ENCODE assay signal across 8 mouse cellular contexts in the genomic region with DNA sequence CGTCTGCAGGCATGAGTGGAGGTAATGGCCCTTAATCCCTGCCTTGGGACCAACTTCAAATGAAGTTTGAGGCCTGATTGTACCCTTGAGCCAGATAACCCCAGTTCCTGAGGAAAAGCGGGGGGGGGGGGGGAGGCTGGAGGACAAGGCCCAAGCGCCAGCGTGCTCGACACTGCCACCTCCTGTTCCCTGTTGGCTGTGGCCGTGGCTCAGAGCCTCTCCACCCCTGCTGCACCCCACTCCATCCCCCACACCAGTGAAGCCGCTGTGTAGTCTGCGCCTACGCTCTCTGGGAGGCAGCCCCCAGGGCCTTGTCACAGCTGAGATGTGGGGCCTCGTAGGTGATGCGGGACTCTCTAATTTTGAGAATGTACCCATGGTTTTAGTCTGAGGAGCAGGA. TPM values are rescaled to one million over a fixed set of nuclear protein-coding genes. Genes with fewer than 3 reads are reported as not detected.
A peak's percentile ranks its signal among the peaks of the same experiment; 100 is the strongest.
DNase-seq lines count a peak whose midpoint lies in the region; ATAC-seq and TF ChIP-seq lines count a peak whose summit lies in the region.

No protein-coding gene starts in this region.

- H3K4me1 ChIP-seq in CH12.LX (ENCODE audit: control insufficient read depth in 1 of 2, insufficient read depth in 2 of 2): peaks cover 2 to 35% of the 10 kb centered on the region in 2 experiments; a peak in 3 of 4 replicates
- peaks cover 12% of the 10 kb centered on the region for H3K4me1 ChIP-seq in forebrain, embryonic 16.5 days (replicated peaks; ENCODE audit: control insufficient read depth, insufficient read depth, low read length)
- no peaks in the 10 kb centered on the region for H3K4me1 ChIP-seq in lung, postnatal 0 days (ENCODE audit: insufficient read depth, low read depth, low read length)

- intact Hi-C loops in heart, postnatal 36 days (cut with DNase I): loop anchor here (5.0 kb wide), 3 partner anchors 94 to 301 kb away; no protein-coding TSS in a partner anchor

- in situ Hi-C loops in CH12.LX (cut with MboI; ENCODE audit: low pct_ligation_motif_present, low pct_unique_long_range_greater_than_20kb, low sequenced_read_pairs): no loop called here

- no peak for TF ChIP-seq POLR2A in CH12.LX (IDR thresholded peaks at IDR 0.05; ENCODE audit: low read depth, low read length)

- H3K9me3 ChIP-seq in CH12.LX (replicated peaks; ENCODE audit: low read length): no peaks in the 10 kb centered on the region
- no peaks in the 10 kb centered on the region for H3K9me3 ChIP-seq in forebrain, embryonic 16.5 days (ENCODE audit: control insufficient read depth, low read length)
- H3K9me3 ChIP-seq in lung, postnatal 0 days (ENCODE audit: low read length): no peaks in the 10 kb centered on the region

- TF ChIP-seq RAD21 in CH12.LX (IDR thresholded peaks at IDR 0.05; ENCODE audit: low read depth, low read length): peak; percentile 16

- H3K4me2 ChIP-seq in CH12.LX (ENCODE audit: insufficient read depth, low read depth, poor library complexity, severe bottlenecking): no peak overlapping the region
- no peak overlapping the region for H3K4me2 ChIP-seq in forebrain, embryonic 16.5 days (ENCODE audit: low read length)
- no peak overlapping the region for H3K4me2 ChIP-seq in lung, postnatal 0 days (replicated peaks; ENCODE audit: low read depth, low read length)

- peak; percentile 62; the same call in 1 of the 2 replicates for ATAC-seq in forebrain, embryonic 16.5 days
- ATAC-seq in lung, postnatal 0 days: peak; percentile 83

- TF ChIP-seq EP300 in CH12.LX (IDR thresholded peaks at IDR 0.05; ENCODE audit: low read length): no peak
- no peak for TF ChIP-seq EP300 in lung, postnatal 0 days (IDR thresholded peaks at IDR 0.05)

- peak in 1 of 2 experiments; percentile 63; a peak in 2 of 4 replicates for TF ChIP-seq CTCF in CH12.LX (conservative IDR thresholded peaks at IDR 0.05 in 1 of 2, IDR thresholded peaks at IDR 0.05 in 1 of 2; ENCODE audit: low read depth in 2 of 2, low read length in 2 of 2)
- TF ChIP-seq CTCF in lung, postnatal 0 days (IDR thresholded peaks at IDR 0.05): peak; percentile 84

- no peak overlapping the region for H3K4me3 ChIP-seq in CH12.LX (replicated peaks in 1 of 3; ENCODE audit: low read depth in 2 of 3, low read length in 2 of 3, poor library complexity in 1 of 3)
- H3K4me3 ChIP-seq in forebrain, embryonic 16.5 days (replicated peaks; ENCODE audit: low read length): no peak overlapping the region
- no peak overlapping the region for H3K4me3 ChIP-seq in lung, postnatal 0 days (ENCODE audit: low read depth, low read length)

- dilution Hi-C loops in CH12.LX (cut with MboI; ENCODE audit: extremely low pct_ligation_motif_present, extremely low pct_unique_long_range_greater_than_20kb, low sequenced_read_pairs): no loop called here

- no peak overlapping the region for H3K27ac ChIP-seq in CH12.LX (ENCODE audit: insufficient read depth, low read depth)
- no peak overlapping the region for H3K27ac ChIP-seq in forebrain, embryonic 16.5 days (ENCODE audit: low read length)
- no peak overlapping the region for H3K27ac ChIP-seq in lung, postnatal 0 days (ENCODE audit: low read length)

- no peaks in the 10 kb centered on the region for H3K79me2 ChIP-seq in CH12.LX (replicated peaks; ENCODE audit: control insufficient read depth, extremely low read depth, insufficient read depth, poor library complexity, severe bottlenecking)

- no peak overlapping the region for H3K9ac ChIP-seq in CH12.LX (ENCODE audit: insufficient read depth, low read depth)
- no peak overlapping the region for H3K9ac ChIP-seq in forebrain, embryonic 16.5 days (replicated peaks; ENCODE audit: low read depth, low read length)
- no peak overlapping the region for H3K9ac ChIP-seq in lung, postnatal 0 days (replicated peaks; ENCODE audit: low read depth)

- peak; percentile 43 for DNase-seq in CH12.LX (ENCODE audit: extremely low read depth)
- DNase-seq in brain, adult 2 months (ENCODE audit: low read depth, low spot score): peak; percentile 83
- peak; percentile 73 to 77 for DNase-seq in heart, postnatal 36 days
- DNase-seq in layer of hippocampus, adult 18-20 months (ENCODE audit: low spot score in 2 of 2): peak; percentile 48 to 74
- peak; percentile 76 for DNase-seq in lung, postnatal 0 days (ENCODE audit: low spot score)
- peak; percentile 70 for DNase-seq in ovary, postnatal 14 days (ENCODE audit: low spot score)
- peak; percentile 69 to 72 for DNase-seq in thymus, postnatal 36 days

- H3K27me3 ChIP-seq in CH12.LX (replicated peaks): no peaks in the 10 kb centered on the region
- H3K27me3 ChIP-seq in forebrain, embryonic 16.5 days (replicated peaks; ENCODE audit: control insufficient read depth, insufficient read depth, low read length): no peaks in the 10 kb centered on the region
- no peaks in the 10 kb centered on the region for H3K27me3 ChIP-seq in lung, postnatal 0 days (replicated peaks; ENCODE audit: insufficient read depth, low read length)

- H3K36me3 ChIP-seq in CH12.LX (replicated peaks in 1 of 2; ENCODE audit: control insufficient read depth in 1 of 2, insufficient read depth in 1 of 2, low read length in 1 of 2): peaks cover 50 to 75% of the 10 kb centered on the region in 2 experiments
- H3K36me3 ChIP-seq in forebrain, embryonic 16.5 days (ENCODE audit: control insufficient read depth, insufficient read depth): peaks cover 5% of the 10 kb centered on the region; the same call in 1 of the 2 replicates
- H3K36me3 ChIP-seq in lung, postnatal 0 days (ENCODE audit: insufficient read depth, low read length): peaks cover 17% of the 10 kb centered on the region; the same call in 1 of the 2 replicates

- 3% methylated on average over 9 of the region's 11 CpGs for WGBS in forebrain, embryonic 16.5 days
- WGBS in lung, postnatal 0 days: 19% methylated on average over 10 of the region's 11 CpGs

TF ChIP-seq in CH12.LX, 34 proteins besides CTCF, POLR2A, EP300 and RAD21:
- TF ChIP-seq MAZ (IDR thresholded peaks at IDR 0.05; ENCODE audit: low read depth, low read length) (0 out of 2 replicates have a peak, but pooled peaks have one; percentile 33), CHD2 (IDR thresholded peaks at IDR 0.05; ENCODE audit: low read length) (0 out of 2 replicates have a peak, but pooled peaks have one; percentile 43), MYC (IDR thresholded peaks at IDR 0.05; ENCODE audit: low read depth, low read length) (no peak), PAX5 (IDR thresholded peaks at IDR 0.05; ENCODE audit: low read length) (no peak), SMC3 (IDR thresholded peaks at IDR 0.05; ENCODE audit: low read depth, low read length) (peak; percentile 71), POLR2AphosphoS2 (IDR thresholded peaks at IDR 0.05; ENCODE audit: low read depth, low read length) (0 out of 2 replicates have a peak, but pooled peaks have one; percentile 33)
TF ChIP-seq in CH12.LX: peak in this region for 4.

RNA-seq across cellular contexts. Expression of gene Rrp7a, which starts 9.7 kb away (rescaled TPM):
- total RNA-seq in CH12.LX (2012; rRNA removed) (156 and 180 TPM in 2 replicates), CH12.LX (2014; rRNA removed) (111 and 126 TPM in 2 replicates)
- polyA plus RNA-seq in CH12.LX (2012; ENCODE audit: insufficient read length, low read depth): 262 and 284 TPM in 2 replicates
- polyA plus RNA-seq in forebrain, embryonic 16.5 days (2015; fragmentation: Nextera tagmentation; extraction: Ambion mirVana): 85.1 and 90.8 TPM in 2 replicates
- total RNA-seq in heart, postnatal 36 days (2021): 10 to 100 TPM; 42.3 to 42.8 TPM
- 100 to 1,000 TPM; 163 to 164 TPM for total RNA-seq in layer of hippocampus, adult 18-20 months (2021)
- polyA plus RNA-seq in lung, postnatal 0 days (2015; fragmentation: Nextera tagmentation; extraction: Ambion mirVana): 38.2 and 40.2 TPM in 2 replicates

RNA-seq across cellular contexts. Expression of gene Serhl, which starts 23.6 kb away (rescaled TPM):
- total RNA-seq in CH12.LX (2012; rRNA removed) (48.8 and 59.5 TPM in 2 replicates), CH12.LX (2014; rRNA removed) (123 and 129 TPM in 2 replicates)
- polyA plus RNA-seq in CH12.LX (2012; ENCODE audit: insufficient read length, low read depth): 52.0 and 57.6 TPM in 2 replicates
- 24.6 and 30.2 TPM in 2 replicates for polyA plus RNA-seq in forebrain, embryonic 16.5 days (2015; fragmentation: Nextera tagmentation; extraction: Ambion mirVana)
- 10 to 100 TPM; 43.6 to 46.5 TPM for total RNA-seq in heart, postnatal 36 days (2021)
- total RNA-seq in layer of hippocampus, adult 18-20 months (2021): 10 to 100 TPM in 1 of 2 experiments, 1 to 10 TPM in 1; 8.5 to 10.6 TPM
- polyA plus RNA-seq in lung, postnatal 0 days (2015; fragmentation: Nextera tagmentation; extraction: Ambion mirVana): 50.9 and 53.9 TPM in 2 replicates

RNA-seq across cellular contexts. Expression of gene Poldip3, which starts 36.3 kb away (rescaled TPM):
- total RNA-seq in CH12.LX (2012; rRNA removed) (77.2 and 87.1 TPM in 2 replicates), CH12.LX (2014; rRNA removed) (78.9 and 79.3 TPM in 2 replicates)
- 70.0 and 77.0 TPM in 2 replicates for polyA plus RNA-seq in CH12.LX (2012; ENCODE audit: insufficient read length, low read depth)
- polyA plus RNA-seq in forebrain, embryonic 16.5 days (2015; fragmentation: Nextera tagmentation; extraction: Ambion mirVana): 154 and 160 TPM in 2 replicates
- 10 to 100 TPM; 26.6 to 29.1 TPM for total RNA-seq in heart, postnatal 36 days (2021)
- 10 to 100 TPM; 90.1 to 93.9 TPM for total RNA-seq in layer of hippocampus, adult 18-20 months (2021)
- polyA plus RNA-seq in lung, postnatal 0 days (2015; fragmentation: Nextera tagmentation; extraction: Ambion mirVana): 77.0 and 78.8 TPM in 2 replicates

RNA-seq across cellular contexts. Expression of gene Cyb5r3, which starts 59.5 kb away (rescaled TPM):
- 54.3 and 59.1 TPM in 2 replicates for total RNA-seq in CH12.LX (2012; rRNA removed)
- total RNA-seq in CH12.LX (2014; rRNA removed): 30.1 and 35.7 TPM in 2 replicates
- polyA plus RNA-seq in CH12.LX (2012; ENCODE audit: insufficient read length, low read depth): 92.7 and 102 TPM in 2 replicates
- 92.1 and 112 TPM in 2 replicates for polyA plus RNA-seq in forebrain, embryonic 16.5 days (2015; fragmentation: Nextera tagmentation; extraction: Ambion mirVana)
- total RNA-seq in heart, postnatal 36 days (2021): 10 to 100 TPM; 88.0 to 94.8 TPM
- 10 to 100 TPM; 71.2 to 71.5 TPM for total RNA-seq in layer of hippocampus, adult 18-20 months (2021)
- 170 and 183 TPM in 2 replicates for polyA plus RNA-seq in lung, postnatal 0 days (2015; fragmentation: Nextera tagmentation; extraction: Ambion mirVana)
